Mouse (Mus musculus) liver, postnatal 0 days (tissue): Measurements from ENCODE around the gene Capn7. TPM values are rescaled to one million over a fixed set of nuclear protein-coding genes. Genes with fewer than 3 reads are reported as not detected.

ENCODE experiments used
- ATAC-seq: fragments of 200-750 bp; cut with Nextera tagmentation; 2 replicates; pipeline ENCODE4 v1.8.0; 2017; ENCODE audit warnings: mild to moderate bottlenecking, moderate library complexity
- DNase-seq: peaks from one replicate; pipeline ENCODE4 v3.0.0-alpha.2; 2016
- H3K27ac ChIP-seq: fragments of 300-500 bp; sonication (generic); 2 replicates; pipeline ENCODE4 v1.5.1; 2014; ENCODE audit warnings: antibody characterized with exemption, moderate library complexity, mild to moderate bottlenecking, low read depth
- H3K27me3 ChIP-seq: fragments of 300-500 bp; sonication (generic); 2 replicates; pipeline ENCODE4 v1.6.1; 2014; ENCODE audit warnings: low read length, control low read depth, mixed read lengths; ENCODE audit not compliant: insufficient read depth
- H3K36me3 ChIP-seq: fragments of 300-500 bp; sonication (generic); replicated peaks from 2 replicates; pipeline ENCODE4 v1.6.1; 2014; ENCODE audit warnings: mild to moderate bottlenecking, control low read depth, low read length, moderate library complexity, mixed read lengths; ENCODE audit not compliant: insufficient read depth
- H3K4me1 ChIP-seq: fragments of 300-500 bp; sonication (generic); 2 replicates; pipeline ENCODE4 v1.6.1; 2014; ENCODE audit warnings: antibody characterized with exemption, mild to moderate bottlenecking, control low read depth; ENCODE audit not compliant: insufficient read depth
- H3K4me2 ChIP-seq: fragments of 300-500 bp; sonication (generic); 2 replicates; pipeline ENCODE4 v1.6.1; 2014; ENCODE audit warnings: low read depth, mild to moderate bottlenecking, low read length, moderate library complexity, mixed read lengths
- H3K4me3 ChIP-seq: fragments of 300-500 bp; sonication (generic); 2 replicates; pipeline ENCODE4 v1.5.1; 2014; ENCODE audit warnings: low read depth, low read length
- H3K9ac ChIP-seq: fragments of 300-500 bp; sonication (generic); replicated peaks from 2 replicates; pipeline ENCODE4 v1.6.1; 2014; ENCODE audit warnings: mild to moderate bottlenecking, moderate library complexity
- H3K9me3 ChIP-seq: fragments of 300-500 bp; sonication (generic); 2 replicates; pipeline ENCODE4 v1.6.1; 2016; ENCODE audit warnings: mild to moderate bottlenecking, control low read depth, low read length, mixed read lengths
- CTCF ChIP-seq: sonication (generic); IDR thresholded peaks from 2 replicates; pipeline ENCODE4 v1.5.1; 2016; ENCODE audit warnings: antibody characterized with exemption, low read depth
- EP300 ChIP-seq: IDR thresholded peaks from 2 replicates; pipeline ENCODE4 v1.6.1; 2016; ENCODE audit warnings: antibody characterized with exemption, low read depth, mild to moderate bottlenecking
- WGBS: fragments of 180-500 bp; shearing (Covaris S2); extraction: QIAGEN DNeasy Blood & Tissue Kit; methylation state at CpG from one replicate; pipeline ENCODE4 v1.1.7; 2014; ENCODE audit not compliant: insufficient replicate concordance; 5-methylcytosine and 5-hydroxymethylcytosine counted together
- polyA plus RNA-seq: library from polyadenylated mRNA; unstranded; fragments of >200 nt; fragmentation: Nextera tagmentation; extraction: Ambion mirVana; gene quantifications from 2 replicates; pipeline ENCODE4 v1.2.1, GENCODE M21; 2015

The Capn7 gene
- 10.3 and 12.4 TPM in 2 replicates for polyA plus RNA-seq

DNA sequence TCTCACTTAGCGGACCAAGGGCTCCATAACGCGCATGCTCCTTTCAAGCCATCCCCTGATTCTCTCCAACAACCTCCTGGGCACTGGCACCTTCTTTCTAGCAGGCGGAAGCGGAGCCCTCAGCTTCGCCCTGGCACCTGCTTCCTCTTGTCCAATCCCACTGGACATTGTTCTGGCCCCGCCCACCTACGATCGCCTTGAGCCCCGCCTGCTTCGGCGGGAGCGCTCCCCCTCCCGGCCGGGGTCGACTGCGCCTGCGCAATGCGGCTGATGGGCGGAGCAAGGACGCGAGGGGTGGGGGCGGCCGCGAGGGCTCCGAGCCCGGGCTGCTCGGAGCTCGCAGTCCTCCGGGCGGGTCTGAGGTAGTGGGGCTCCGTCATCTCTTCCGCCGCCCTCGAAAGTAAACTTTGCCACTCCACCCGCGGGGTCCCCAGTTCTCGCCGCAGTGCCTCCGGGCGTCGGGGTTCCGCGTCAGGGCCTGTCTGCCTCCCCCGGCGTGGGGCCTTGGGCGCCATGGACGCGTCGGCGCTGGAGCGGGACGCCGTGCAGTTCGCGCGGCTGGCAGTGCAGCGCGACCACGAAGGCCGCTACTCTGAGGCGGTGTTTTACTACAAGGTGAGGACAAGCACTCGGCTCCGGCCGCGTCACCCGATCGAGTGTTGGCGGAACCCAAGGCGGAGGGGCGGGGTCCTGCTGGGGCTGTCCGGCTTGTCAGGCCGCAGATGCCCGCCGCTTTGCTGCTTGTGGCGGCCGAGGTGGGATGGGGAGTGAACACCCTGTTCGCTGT, at the start of gene Capn7:
Capn7 (plus strand) TSS at position 270 of the 787 bp plus-strand sequence.
- TF ChIP-seq EP300, result no peak
- TF ChIP-seq CTCF, result peak; percentile 71
- H3K27me3 ChIP-seq, result no peaks in the 10 kb centered on the region
- 0 out of 2 replicates have a peak, but pooled peaks cover 3% of the 10 kb centered on the region for H3K4me1 ChIP-seq
- H3K4me2 ChIP-seq, result peak within 1 kb of the TSS; percentile 71
- peaks cover 10% of the 10 kb centered on the region for H3K36me3 ChIP-seq
- DNase-seq, result peak; percentile 100
- H3K27ac ChIP-seq, result peak within 1 kb of the TSS; percentile 97
- peak within 1 kb of the TSS; percentile 90 for H3K9ac ChIP-seq
- H3K9me3 ChIP-seq, result no peaks in the 10 kb centered on the region
- WGBS, result 1% methylated on average over 77 of the region's 78 CpGs
- peak within 1 kb of the TSS; percentile 88 for H3K4me3 ChIP-seq
- peak; percentile 95 for ATAC-seq

DNA sequence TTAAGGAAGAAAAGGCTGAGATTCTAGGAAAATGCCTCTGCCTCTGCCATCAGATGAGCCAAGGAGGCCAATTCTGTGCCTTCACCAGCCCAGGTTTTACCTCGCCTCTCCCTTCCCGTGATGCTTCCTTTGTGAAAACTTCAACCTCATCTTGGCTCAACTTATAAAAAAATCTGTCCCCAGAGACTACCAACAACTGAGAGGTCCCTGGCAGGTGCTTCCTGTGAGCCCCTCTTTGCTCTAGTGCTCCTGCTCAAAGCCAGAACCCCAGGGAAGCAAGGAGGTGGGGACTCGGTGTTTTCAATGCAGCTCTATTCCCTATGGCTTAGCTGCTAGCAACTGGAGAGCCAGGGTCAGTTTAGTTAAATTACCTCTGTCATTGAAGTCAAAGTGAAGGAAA, 23.2 kb upstream of the Capn7 start:
- Histone ChIP-seq H3K4me3 (no peak overlapping the region), H3K36me3 (no peaks in the 10 kb centered on the region), H3K27me3 (no peaks in the 10 kb centered on the region), H3K4me2 (no peak overlapping the region), H3K27ac (peak overlapping the region; percentile 73), H3K9ac (no peak overlapping the region), H3K4me1 (peaks cover 11% of the 10 kb centered on the region; the same call in 1 of the 2 replicates), H3K9me3 (no peaks in the 10 kb centered on the region)
- ATAC-seq (peak; percentile 32; the same call in 1 of the 2 replicates), DNase-seq (peak; percentile 30)
- TF ChIP-seq CTCF (no peak), EP300 (peak; percentile 26; the same call in 1 of the 2 replicates)
- WGBS, result 46% methylated on average over 3 of the region's 3 CpGs

GRCm38 (mm10) chr14:31316613-31317012, 19.8 kb upstream of the Capn7 start:
- peak; percentile 54; the same call in 1 of the 2 replicates for ATAC-seq
- 0 out of 2 replicates have a peak, but pooled peaks cover 4% of the 10 kb centered on the region for H3K4me1 ChIP-seq
- H3K4me3 ChIP-seq, result no peak overlapping the region
- TF ChIP-seq EP300 (no peak), CTCF (no peak)
- WGBS, result 78% methylated on average over 12 of the region's 12 CpGs
- DNase-seq, result no peak
- H3K27ac ChIP-seq, result no peak overlapping the region
- no peak overlapping the region for H3K9ac ChIP-seq
- no peaks in the 10 kb centered on the region for H3K36me3 ChIP-seq
- H3K9me3 ChIP-seq, result no peaks in the 10 kb centered on the region
- H3K27me3 ChIP-seq, result no peaks in the 10 kb centered on the region
- H3K4me2 ChIP-seq, result no peak overlapping the region

DNA sequence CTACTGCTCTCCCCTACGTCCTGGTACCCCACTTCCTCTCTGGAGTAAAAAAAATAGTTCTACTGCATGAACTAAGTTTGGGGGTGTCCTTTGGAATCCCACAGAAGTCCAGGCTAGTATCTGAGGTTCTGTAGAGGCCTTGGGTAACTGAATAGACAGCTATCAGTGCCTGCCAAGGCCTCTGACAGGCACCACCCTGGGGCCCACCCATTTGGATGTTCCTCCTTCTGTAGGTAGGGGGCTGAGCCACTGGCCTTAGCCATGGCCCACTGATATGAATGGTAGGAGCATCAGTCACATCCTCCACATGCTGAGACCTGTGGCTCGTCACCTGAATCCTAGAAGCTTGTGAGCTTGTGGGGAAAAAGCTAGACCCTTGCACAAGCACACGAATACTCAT, 18.7 kb upstream of the Capn7 start:
- WGBS, result 67% methylated on average over 3 of the region's 3 CpGs
- Histone ChIP-seq H3K4me3 (no peak overlapping the region), H3K9ac (no peak overlapping the region), H3K4me1 (0 out of 2 replicates have a peak, but pooled peaks cover 4% of the 10 kb centered on the region), H3K27ac (no peak overlapping the region), H3K4me2 (no peak overlapping the region), H3K9me3 (no peaks in the 10 kb centered on the region), H3K27me3 (no peaks in the 10 kb centered on the region), H3K36me3 (no peaks in the 10 kb centered on the region)
- no peak for ATAC-seq
- TF ChIP-seq CTCF (no peak), EP300 (no peak)
- no peak for DNase-seq

DNA sequence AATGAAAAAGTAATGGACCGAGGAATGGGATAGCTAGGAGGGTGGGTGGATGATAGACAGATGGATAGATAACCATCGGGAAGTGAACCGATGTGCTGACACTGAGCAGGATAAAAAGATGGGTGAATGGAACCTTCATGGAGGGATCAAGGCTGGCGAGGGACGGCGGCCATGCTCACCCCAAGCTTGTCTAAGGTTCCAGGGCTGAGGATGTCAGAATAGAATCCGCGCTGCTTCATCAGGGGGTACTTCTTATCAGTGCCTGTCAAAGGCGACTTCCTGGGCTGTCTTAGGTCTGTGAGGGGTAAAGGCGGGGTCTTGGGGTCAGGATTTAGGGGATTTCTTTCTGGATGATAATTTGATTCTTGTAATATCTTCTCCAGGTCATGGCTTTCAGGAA, 16.9 kb upstream of the Capn7 start:
- no peaks in the 10 kb centered on the region for H3K9me3 ChIP-seq
- no peaks in the 10 kb centered on the region for H3K36me3 ChIP-seq
- DNase-seq, result no peak
- no peaks in the 10 kb centered on the region for H3K27me3 ChIP-seq
- no peak overlapping the region for H3K4me3 ChIP-seq
- WGBS, result 67% methylated on average over 10 of the region's 10 CpGs
- peaks cover 13% of the 10 kb centered on the region for H3K4me1 ChIP-seq
- no peak overlapping the region for H3K9ac ChIP-seq
- no peak overlapping the region for H3K27ac ChIP-seq
- no peak overlapping the region for H3K4me2 ChIP-seq
- TF ChIP-seq CTCF, result no peak
- TF ChIP-seq EP300, result no peak
- ATAC-seq, result no peak

- ATAC-seq (no peak), DNase-seq (no peak)
- H3K9ac ChIP-seq, result no peak overlapping the region
- H3K9me3 ChIP-seq, result no peaks in the 10 kb centered on the region
- no peaks in the 10 kb centered on the region for H3K36me3 ChIP-seq
- WGBS, result 88% methylated on average over 11 of the region's 11 CpGs
- no peak overlapping the region for H3K4me3 ChIP-seq
- TF ChIP-seq EP300, result no peak
- H3K27ac ChIP-seq, result no peak overlapping the region
- peaks cover 11% of the 10 kb centered on the region for H3K4me1 ChIP-seq
- H3K27me3 ChIP-seq, result no peaks in the 10 kb centered on the region
- H3K4me2 ChIP-seq, result no peak overlapping the region
Observed at GRCm38 (mm10) chr14:31321181-31321580, 15.3 kb upstream of the Capn7 start.
